In the genomic region with DNA sequence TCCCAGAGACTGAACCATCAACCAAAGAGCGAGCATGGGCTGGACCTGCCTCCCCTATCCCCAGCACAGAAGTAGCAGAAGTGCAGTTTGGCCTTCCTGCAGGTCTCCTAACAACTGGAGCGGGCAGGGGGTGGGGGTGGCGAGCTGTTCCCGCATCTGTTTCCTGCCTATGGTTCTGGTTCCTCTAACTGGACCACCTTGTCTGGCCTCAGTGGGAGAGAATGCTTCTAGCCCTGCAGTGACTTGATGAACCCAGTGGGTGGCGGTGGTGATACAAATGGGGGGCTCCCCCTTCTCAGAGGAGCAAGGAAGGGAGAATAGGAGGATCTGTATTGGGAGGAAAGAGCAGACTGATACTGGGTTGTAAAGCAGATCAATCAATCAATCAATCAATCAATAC, we compare ENCODE assay signal across 15 mouse cellular contexts.
DNase-seq lines count a peak whose midpoint lies in the region; ATAC-seq and TF ChIP-seq lines count a peak whose summit lies in the region.
"Had no signal": no experiment of that assay in that cellular context is flagged by ENCODE, and none has a peak within 500 bp of the region (broad histone marks: within the 10 kb centered on the region; RNA-seq: fewer than 3 reads in every experiment).

No protein-coding gene starts in this region.

- no peaks in the 10 kb centered on the region for H3K9me3 ChIP-seq in lung, postnatal 0 days (ENCODE audit: low read length)
- no peaks in the 10 kb centered on the region for H3K9me3 ChIP-seq in MEL (replicated peaks; ENCODE audit: insufficient read depth, low read length)
- H3K9me3 ChIP-seq: liver, embryonic 15.5 days had no signal

- ATAC-seq in lung, postnatal 0 days: no peak
- 0 out of 2 replicates have a peak, but pooled peaks have one; percentile 45 for ATAC-seq in megakaryocyte-erythroid progenitor cell, adult 5-6 weeks (replicated peaks; ENCODE audit: low FRiP score, low TSS enrichment, poor library complexity, severe bottlenecking)
- ATAC-seq: hindbrain, embryonic 16.5 days had no signal

- H3K36me3 ChIP-seq in lung, postnatal 0 days (ENCODE audit: insufficient read depth, low read length): no peaks in the 10 kb centered on the region
- no peaks in the 10 kb centered on the region for H3K36me3 ChIP-seq in MEL (ENCODE audit: control insufficient read depth in 1 of 2, insufficient read depth in 2 of 2, low read length in 2 of 2)
- H3K36me3 ChIP-seq: liver, embryonic 15.5 days had no signal

- no peaks in the 10 kb centered on the region for H3K4me1 ChIP-seq in lung, postnatal 0 days (ENCODE audit: insufficient read depth, low read depth, low read length)
- no peaks in the 10 kb centered on the region for H3K4me1 ChIP-seq in MEL (ENCODE audit: control insufficient read depth in 1 of 2, insufficient read depth in 2 of 2, low read length in 2 of 2)
- H3K4me1 ChIP-seq: liver, embryonic 15.5 days had no signal

- peak; percentile 5 for DNase-seq in gastrocnemius, postnatal 25 days
- no peak for DNase-seq in gastrocnemius, postnatal 10 days
- no peak for DNase-seq in lung, postnatal 0 days (ENCODE audit: low spot score)
- DNase-seq in lung, postnatal 14 days: no peak
- peak; percentile 17 for DNase-seq in MEL (ENCODE audit: low read depth, low spot score)
- no peak for DNase-seq in cerebellum, adult 9-11 months
- no peak for DNase-seq in spleen, postnatal 10 days (ENCODE audit: low spot score in 2 of 2)
- DNase-seq: cerebellum, adult 2 months; kidney, adult 9 months; right cerebral cortex, postnatal 4 days; thymus, postnatal 36 days had no signal

- no peaks in the 10 kb centered on the region for H3K27me3 ChIP-seq in lung, postnatal 0 days (replicated peaks; ENCODE audit: insufficient read depth, low read length)
- no peaks in the 10 kb centered on the region; a peak in 1 of 4 replicates for H3K27me3 ChIP-seq in MEL (ENCODE audit: control insufficient read depth in 1 of 2, insufficient read depth in 2 of 2, low read length in 2 of 2)
- H3K27me3 ChIP-seq: liver, embryonic 15.5 days had no signal

- H3K9ac ChIP-seq in lung, postnatal 0 days (replicated peaks; ENCODE audit: low read depth): no peak overlapping the region
- no peak overlapping the region for H3K9ac ChIP-seq in MEL (ENCODE audit: control insufficient read depth, low read depth, low read length, poor library complexity, severe bottlenecking)
- H3K9ac ChIP-seq: liver, embryonic 15.5 days had no signal

- H3K79me2 ChIP-seq in MEL (ENCODE audit: control insufficient read depth, insufficient read depth, low read length, poor library complexity): no peaks in the 10 kb centered on the region

- H3K4me2 ChIP-seq in lung, postnatal 0 days (replicated peaks; ENCODE audit: low read depth, low read length): no peak overlapping the region
- H3K4me2 ChIP-seq: liver, embryonic 15.5 days had no signal

- TF ChIP-seq CTCF in lung, postnatal 0 days (IDR thresholded peaks at IDR 0.05): 0 out of 2 replicates have a peak, but pooled peaks have one; percentile 10
- TF ChIP-seq CTCF in MEL (IDR thresholded peaks at IDR 0.05 in 2 of 3, conservative IDR thresholded peaks at IDR 0.05 in 1 of 3; ENCODE audit: control insufficient read depth in 1 of 3, insufficient read depth in 1 of 3, low read depth in 2 of 3, low read length in 3 of 3, poor library complexity in 1 of 3, severe bottlenecking in 1 of 3): peak in 2 of 3 experiments; percentile 26 to 33; a peak in 3 of 6 replicates

- no peak overlapping the region for H3K4me3 ChIP-seq in lung, postnatal 0 days (ENCODE audit: low read depth, low read length)
- no peak overlapping the region for H3K4me3 ChIP-seq in MEL (ENCODE audit: control insufficient read depth in 1 of 2, insufficient read depth in 1 of 2, low read depth in 2 of 2, low read length in 2 of 2)
- H3K4me3 ChIP-seq: erythroblast, embryonic 14.5 days; liver, embryonic 15.5 days had no signal

- WGBS in lung, postnatal 0 days: 45% methylated on average over 5 of the region's 5 CpGs

- TF ChIP-seq EP300 in lung, postnatal 0 days (IDR thresholded peaks at IDR 0.05): no peak
- no peak for TF ChIP-seq EP300 in MEL (IDR thresholded peaks at IDR 0.05; ENCODE audit: low read depth in 1 of 2, low read length in 2 of 2)

- no peak overlapping the region for H3K27ac ChIP-seq in lung, postnatal 0 days (ENCODE audit: low read length)
- no peak overlapping the region for H3K27ac ChIP-seq in MEL (ENCODE audit: control insufficient read depth, low read depth, low read length)
- H3K27ac ChIP-seq: liver, embryonic 15.5 days had no signal

- no peak for TF ChIP-seq POLR2A in MEL (IDR thresholded peaks at IDR 0.05; ENCODE audit: control insufficient read depth in 1 of 2, insufficient read depth in 1 of 2, low read depth in 1 of 2, low read length in 2 of 2, poor library complexity in 1 of 2)

- no peak; the same call in 1 of the 2 replicates for TF ChIP-seq RAD21 in MEL (IDR thresholded peaks at IDR 0.05; ENCODE audit: low read depth, low read length)

TF ChIP-seq in MEL, 35 proteins besides CTCF, POLR2A, EP300 and RAD21:
- peak; percentile 30; the same call in 1 of the 2 replicates for TF ChIP-seq SMC3 (IDR thresholded peaks at IDR 0.05; ENCODE audit: low read depth, low read length)
- no peak for TF ChIP-seq ZMIZ1 (IDR thresholded peaks at IDR 0.05; ENCODE audit: low read depth, low read length)
- TF ChIP-seq RCOR1 (IDR thresholded peaks at IDR 0.05; ENCODE audit: low read depth, low read length): no peak

Comparison
In these comparisons a context has a peak if more than half of its experiments do, and no peak if none do; other contexts are left out.
1. DNase-seq: peak in gastrocnemius, postnatal 25 days (single experiment) and MEL (single experiment); none in gastrocnemius, postnatal 10 days (single experiment), lung, postnatal 0 days (single experiment), lung, postnatal 14 days (single experiment), cerebellum, adult 9-11 months (single experiment) and spleen, postnatal 10 days (0 of 2).